Mouse (Mus musculus) C2C12 (cell line): Measurements from ENCODE around the gene Chst8. TPM values are rescaled to one million over a fixed set of nuclear protein-coding genes. Genes with fewer than 3 reads are reported as not detected.

Source experiments
- H3K27me3 ChIP-seq: one replicate; pipeline ENCODE4 v1.6.1; 2011; ENCODE audit not compliant: control insufficient read depth, insufficient read depth, insufficient read length
- H3K36me3 ChIP-seq: one replicate; pipeline ENCODE4 v1.6.1; 2011; ENCODE audit not compliant: control insufficient read depth, insufficient read depth
- H3K4me3 ChIP-seq: one replicate; pipeline ENCODE4 v1.5.1; 2011; ENCODE audit warnings: mild to moderate bottlenecking, control low read depth; ENCODE audit not compliant: poor library complexity, insufficient read depth, severe bottlenecking
- H3K79me2 ChIP-seq: one replicate; pipeline ENCODE4 v1.6.1; 2011; ENCODE audit not compliant: control insufficient read depth, insufficient read depth
- H3K79me3 ChIP-seq: one replicate; pipeline ENCODE4 v1.6.1; 2011; ENCODE audit warnings: low read depth, control low read depth
- H3ac ChIP-seq: one replicate; pipeline ENCODE3; 2011; ENCODE audit warnings: low read depth; ENCODE audit not compliant: control insufficient read depth, insufficient read length
- CEBPB ChIP-seq: IDR thresholded peaks from one replicate; pipeline ENCODE4 v1.6.1; 2011; ENCODE audit warnings: low read depth, mild to moderate bottlenecking, control low read depth, moderate library complexity
- CTCF ChIP-seq: IDR thresholded peaks from one replicate; pipeline ENCODE4 v1.5.1; 2011; ENCODE audit not compliant: control insufficient read depth, insufficient read depth, insufficient read length
- FOSL1 ChIP-seq: IDR thresholded peaks from one replicate; pipeline ENCODE4 v1.8.0; 2011; ENCODE audit warnings: mild to moderate bottlenecking, low read length; ENCODE audit not compliant: poor library complexity, insufficient read depth, severe bottlenecking
- MAX ChIP-seq: IDR thresholded peaks from one replicate; pipeline ENCODE4 v1.6.1; 2011; ENCODE audit warnings: mild to moderate bottlenecking, control low read depth
- MYOD1 ChIP-seq: IDR thresholded peaks from one replicate; pipeline ENCODE4 v1.6.1; 2011; ENCODE audit warnings: low read depth; ENCODE audit not compliant: control insufficient read depth, insufficient read length
- MYOG ChIP-seq: IDR thresholded peaks from one replicate; pipeline ENCODE4 v1.6.1; 2011; ENCODE audit not compliant: control insufficient read depth, insufficient read length; ENCODE audit errors: extremely low read depth
- USF1 ChIP-seq: IDR thresholded peaks from one replicate; pipeline ENCODE4 v1.6.1; 2011; ENCODE audit warnings: low read depth, mild to moderate bottlenecking, control low read depth, moderate library complexity
- polyA plus RNA-seq: library from polyadenylated mRNA; unstranded; fragments of >200 nt; fragmentation: generic; extraction: Trizol; gene quantifications from one replicate; pipeline ENCODE4 v1.2.1, GENCODE M21; 2012; ENCODE audit warnings: missing spikeins

Chst8 gene
- polyA plus RNA-seq, 1 experiment: 0.09 TPM

DNA sequence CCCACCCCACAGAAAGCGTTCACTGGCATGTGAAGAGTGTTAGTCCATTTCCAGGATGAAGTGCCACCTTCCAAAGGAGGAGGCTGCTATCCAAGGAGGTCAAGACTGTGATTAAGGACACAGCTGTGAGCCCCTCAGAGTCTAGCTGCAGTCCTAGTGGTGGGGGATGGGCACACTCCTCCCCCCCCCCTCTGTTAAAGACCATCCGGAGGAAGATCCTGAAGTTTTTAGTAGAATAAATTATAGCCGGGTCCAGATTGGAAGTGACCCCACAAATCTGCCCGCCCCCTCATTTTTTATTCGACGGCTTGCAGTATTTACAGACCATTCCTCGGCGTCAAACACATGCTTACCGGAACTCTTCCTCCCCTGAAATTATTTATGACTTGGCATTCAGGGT is 114.3 kb downstream of the Chst8 start:
- peaks cover 44% of the 10 kb centered on the region for H3K27me3 ChIP-seq
- no peak overlapping the region for H3ac ChIP-seq
- H3K4me3 ChIP-seq: no peak overlapping the region
- no peaks in the 10 kb centered on the region for H3K79me2 ChIP-seq
- TF ChIP-seq MYOG (no peak), CTCF (no peak), MYOD1 (no peak), USF1 (no peak), CEBPB (no peak), FOSL1 (no peak), MAX (no peak)
- H3K36me3 ChIP-seq: no peaks in the 10 kb centered on the region
- no peaks in the 10 kb centered on the region for H3K79me3 ChIP-seq

DNA sequence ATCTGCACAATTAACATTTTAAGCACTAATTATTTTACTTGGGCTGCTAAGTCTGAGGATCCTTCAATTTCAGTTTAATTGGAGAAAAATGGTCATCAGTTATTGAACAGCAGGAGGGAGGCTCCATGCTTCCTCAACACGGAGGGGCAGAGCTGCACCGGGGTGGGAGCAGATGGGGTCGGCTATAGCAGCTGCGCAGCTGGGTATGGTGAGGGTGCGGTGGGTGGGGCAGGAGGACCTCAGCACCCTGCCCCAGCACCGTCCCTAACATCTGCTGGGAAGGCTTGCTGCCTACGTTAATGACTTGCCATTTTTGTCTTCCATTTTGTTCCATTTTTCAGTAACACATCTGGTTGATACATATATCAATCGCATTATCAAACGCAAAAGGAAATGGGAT is 116.4 kb downstream of the Chst8 start:
- no peak for TF ChIP-seq CTCF
- TF ChIP-seq MYOG: no peak
- no peak for TF ChIP-seq FOSL1
- TF ChIP-seq MAX: no peak
- no peak for TF ChIP-seq MYOD1
- no peak for TF ChIP-seq CEBPB
- TF ChIP-seq USF1: no peak
- Histone ChIP-seq H3K36me3 (no peaks in the 10 kb centered on the region), H3K4me3 (no peak overlapping the region), H3K27me3 (peaks cover 59% of the 10 kb centered on the region), H3K79me3 (no peaks in the 10 kb centered on the region), H3ac (no peak overlapping the region), H3K79me2 (no peaks in the 10 kb centered on the region)

DNA sequence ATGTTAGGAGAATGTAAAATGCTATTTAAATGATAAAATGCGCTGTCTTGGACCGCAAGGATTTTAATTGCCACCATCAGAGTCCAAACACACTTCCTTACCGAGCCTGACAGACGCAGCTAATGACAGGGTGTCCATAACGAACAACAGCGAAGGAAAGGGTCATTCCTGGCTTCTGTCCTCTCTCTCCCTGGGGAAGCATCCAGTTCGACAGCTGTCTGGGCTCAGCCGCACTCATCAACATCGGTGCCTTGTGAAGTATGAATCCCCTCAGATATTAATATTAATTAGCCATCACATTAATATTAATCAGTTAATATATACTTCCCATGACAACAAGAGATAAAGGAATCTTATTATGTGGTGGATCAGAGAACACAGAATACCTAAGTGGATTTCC is 117.6 kb downstream of the Chst8 start:
- H3K27me3 ChIP-seq: peaks cover 67% of the 10 kb centered on the region
- TF ChIP-seq MAX: no peak
- TF ChIP-seq MYOD1: no peak
- H3K4me3 ChIP-seq: no peak overlapping the region
- no peaks in the 10 kb centered on the region for H3K79me2 ChIP-seq
- no peaks in the 10 kb centered on the region for H3K79me3 ChIP-seq
- H3K36me3 ChIP-seq: no peaks in the 10 kb centered on the region
- no peak overlapping the region for H3ac ChIP-seq

DNA sequence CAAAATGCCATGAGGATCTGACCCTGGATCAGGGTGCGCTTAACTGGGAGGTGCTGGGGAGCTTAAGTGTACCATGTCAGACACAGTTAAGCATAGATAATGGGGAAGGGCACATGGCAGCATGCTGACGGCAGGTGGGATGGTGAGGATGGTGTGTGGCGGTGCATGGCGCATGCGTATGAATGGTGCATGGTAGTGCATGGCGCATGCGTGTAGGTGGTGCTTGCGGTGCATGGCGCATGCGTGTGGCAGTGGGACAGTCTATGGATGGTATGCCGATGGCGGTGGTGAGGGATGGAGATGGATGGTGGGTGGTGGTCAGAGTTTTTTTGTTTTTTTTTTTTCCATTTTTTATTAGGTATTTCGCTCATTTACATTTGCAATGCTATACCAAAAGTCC is 118.6 kb downstream of the Chst8 start:
- Histone ChIP-seq H3ac (no peak overlapping the region), H3K27me3 (peaks cover 65% of the 10 kb centered on the region), H3K79me2 (no peaks in the 10 kb centered on the region), H3K79me3 (no peaks in the 10 kb centered on the region), H3K4me3 (no peak overlapping the region), H3K36me3 (no peaks in the 10 kb centered on the region)
- no peak for TF ChIP-seq FOSL1
- TF ChIP-seq CTCF: no peak
- no peak for TF ChIP-seq MYOD1
- TF ChIP-seq MYOG: no peak
- TF ChIP-seq CEBPB: no peak
- no peak for TF ChIP-seq USF1
- no peak for TF ChIP-seq MAX

DNA sequence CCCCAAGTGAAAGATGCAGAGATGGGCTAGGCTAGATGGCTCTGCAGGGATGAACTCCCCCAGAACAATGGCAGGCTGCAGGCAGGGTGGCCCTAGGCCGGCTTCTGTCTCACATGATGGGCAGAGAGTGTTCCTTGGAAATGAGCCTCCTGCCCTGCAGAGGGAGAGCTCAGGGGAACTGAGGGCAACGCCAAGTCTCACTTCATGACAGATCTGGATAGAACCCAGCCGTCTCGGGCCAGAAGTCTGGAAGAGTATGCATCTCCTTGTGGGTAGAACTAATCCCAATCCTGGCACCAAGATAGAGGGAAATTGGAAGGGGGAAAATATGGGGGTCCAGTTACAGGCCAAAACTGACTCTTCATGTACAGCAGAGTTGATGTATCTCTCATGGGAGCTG is 119.4 kb downstream of the Chst8 start:
- Histone ChIP-seq H3K79me3 (no peaks in the 10 kb centered on the region), H3K27me3 (peaks cover 69% of the 10 kb centered on the region), H3K4me3 (no peak overlapping the region), H3K79me2 (no peaks in the 10 kb centered on the region), H3K36me3 (no peaks in the 10 kb centered on the region), H3ac (no peak overlapping the region)
- no peak for TF ChIP-seq MYOG
- no peak for TF ChIP-seq CEBPB
- no peak for TF ChIP-seq USF1
- TF ChIP-seq FOSL1: no peak
- TF ChIP-seq MYOD1: no peak
- TF ChIP-seq MAX: no peak
- no peak for TF ChIP-seq CTCF

DNA sequence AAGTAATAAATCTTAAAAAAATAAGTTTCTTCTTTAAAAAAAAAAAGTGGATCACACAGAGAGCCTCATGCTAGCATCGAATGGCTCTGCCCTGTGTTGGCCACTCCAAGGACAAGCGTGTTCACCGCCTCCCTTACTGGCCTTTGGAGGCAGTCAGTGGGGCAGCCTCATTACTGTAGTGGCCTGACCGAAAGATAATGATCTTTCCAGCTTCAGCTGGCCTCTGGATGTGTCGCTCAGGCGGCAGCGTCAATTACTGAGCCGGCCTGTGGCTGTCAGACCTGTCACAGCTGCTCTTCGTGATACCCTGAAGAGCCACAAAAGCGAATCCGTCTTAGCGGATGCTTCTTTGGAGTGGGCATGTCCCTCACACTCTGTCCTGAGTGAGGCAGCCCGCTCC is 122.4 kb downstream of the Chst8 start:
- Histone ChIP-seq H3K36me3 (no peaks in the 10 kb centered on the region), H3ac (no peak overlapping the region), H3K4me3 (no peak overlapping the region), H3K79me3 (no peaks in the 10 kb centered on the region), H3K79me2 (no peaks in the 10 kb centered on the region), H3K27me3 (peaks cover 72% of the 10 kb centered on the region)
- TF ChIP-seq CEBPB (no peak), MYOD1 (no peak), FOSL1 (no peak), MYOG (no peak), MAX (no peak), USF1 (no peak), CTCF (no peak)
